Mouse (Mus musculus) cerebellum, adult 2 months (tissue): ENCODE results near the gene Ppp1r13b.

ENCODE experiments used
- CTCF ChIP-seq: fragments of 200-500 bp; IDR thresholded peaks from 2 replicates; pipeline ENCODE4 v1.5.1; 2011; ENCODE audit warnings: low read depth, mild to moderate bottlenecking, control low read depth, low read length, moderate library complexity, borderline replicate concordance; ENCODE audit not compliant: insufficient read depth
- POLR2A ChIP-seq: fragments of 200-500 bp; IDR thresholded peaks from 2 replicates; pipeline ENCODE4 v1.6.1; 2011; ENCODE audit warnings: low read length, control low read depth, borderline replicate concordance; ENCODE audit not compliant: insufficient read depth

DNA sequence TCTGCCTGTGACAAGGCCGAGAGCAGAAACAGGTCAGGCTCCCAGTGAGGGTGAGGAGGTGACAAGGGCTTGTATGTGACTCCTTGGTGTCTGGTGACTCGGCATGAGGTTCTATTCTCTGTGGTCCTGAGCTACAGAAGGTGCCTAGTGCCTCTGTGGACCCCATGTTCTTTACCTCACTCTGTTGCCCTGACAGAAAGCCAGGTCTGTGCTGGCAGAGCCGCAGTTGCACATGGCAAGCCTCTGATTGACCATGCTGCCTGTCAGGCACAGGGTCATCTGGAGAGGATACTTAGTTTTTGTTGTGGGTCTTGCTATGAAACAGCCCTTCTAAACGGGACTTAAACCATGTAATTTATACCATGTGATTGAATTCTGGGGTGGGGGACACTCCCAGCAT is 86.0 kb downstream of the Ppp1r13b start:
- no peak for TF ChIP-seq CTCF
- TF ChIP-seq POLR2A = no peak
